Mouse (Mus musculus): ENCODE results near the gene Grap. TPM values are rescaled to one million over a fixed set of nuclear protein-coding genes. Genes with fewer than 3 reads are reported as not detected.

Grap gene
- polyA plus RNA-seq, 1 experiment from 2014 or later: 10.7 TPM

DNA sequence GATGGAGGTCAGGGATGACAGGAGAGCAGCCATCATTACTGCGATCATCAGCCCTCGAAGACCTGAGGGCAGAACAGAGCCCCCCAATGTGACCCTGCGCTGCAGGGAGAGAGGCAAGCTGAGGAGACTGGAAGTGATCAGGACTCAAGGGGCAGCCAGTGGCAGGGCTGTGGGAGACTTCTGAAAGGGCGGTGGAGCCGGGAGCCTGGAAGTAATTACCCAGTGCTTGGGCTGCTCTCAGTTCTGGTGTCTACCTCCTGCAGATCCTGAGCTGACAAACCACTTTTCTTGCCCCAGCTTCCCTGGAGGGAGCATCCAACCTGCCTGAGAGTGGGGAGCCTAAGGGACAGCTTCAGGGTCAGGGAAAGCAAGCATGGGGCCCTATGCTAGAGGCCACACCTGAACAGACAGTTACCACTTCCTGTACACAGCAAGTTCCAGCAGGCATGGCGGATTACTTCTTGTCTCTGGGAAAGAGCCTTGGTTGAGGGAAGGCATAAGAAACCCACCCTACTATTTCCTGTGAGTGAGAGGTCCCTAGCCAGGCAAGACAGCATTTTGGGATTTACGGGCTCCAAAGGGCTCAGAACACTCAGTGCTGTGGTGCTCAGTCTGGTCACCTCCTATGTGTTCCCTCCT is 23.3 kb downstream of the Grap start:
- H3K9ac ChIP-seq: no peak overlapping the region
- H3K4me3 ChIP-seq: no peak overlapping the region
- no peaks in the 10 kb centered on the region for H3K36me3 ChIP-seq
- H3K9me3 ChIP-seq: no peaks in the 10 kb centered on the region
- ATAC-seq (ENCODE audit: low FRiP score, low read depth): no peak
- 78% methylated on average over 7 of the region's 7 CpGs for WGBS
- 0 out of 2 replicates have a peak, but pooled peaks cover 2% of the 10 kb centered on the region for H3K27me3 ChIP-seq
- H3K27ac ChIP-seq (replicated peaks): no peak overlapping the region
- H3K4me1 ChIP-seq (replicated peaks): peaks cover 15% of the 10 kb centered on the region
- H3K4me2 ChIP-seq: no peak overlapping the region

DNA sequence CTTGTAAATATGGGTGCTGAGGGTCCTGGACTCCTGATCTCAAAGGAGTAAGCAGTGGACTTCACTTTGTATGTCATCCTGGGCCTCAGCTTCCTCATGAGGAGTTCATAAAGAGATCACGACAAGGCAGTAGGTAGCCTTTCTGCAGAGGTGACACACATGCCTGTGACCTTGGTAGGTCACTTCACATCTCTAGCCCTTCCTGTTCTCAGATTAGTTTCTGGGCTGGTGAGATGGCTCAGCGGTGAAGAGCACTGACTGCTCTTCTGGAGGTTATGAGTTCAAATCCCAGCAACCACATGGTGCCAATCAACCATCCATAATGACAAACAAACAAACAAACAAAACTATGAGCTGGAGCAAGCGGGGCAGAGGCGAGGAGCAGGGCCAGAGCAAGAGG is 24.6 kb downstream of the Grap start:
- Histone ChIP-seq H3K4me2 (no peak overlapping the region), H3K4me1 (replicated peaks) (peaks cover 15% of the 10 kb centered on the region), H3K9me3 (no peaks in the 10 kb centered on the region), H3K9ac (no peak overlapping the region), H3K36me3 (no peaks in the 10 kb centered on the region), H3K4me3 (no peak overlapping the region), H3K27ac (replicated peaks) (no peak overlapping the region), H3K27me3 (peaks cover 7% of the 10 kb centered on the region; the same call in 1 of the 2 replicates)
- 88% methylated on average over 4 of the region's 4 CpGs for WGBS
- ATAC-seq (ENCODE audit: low FRiP score, low read depth): no peak

- ATAC-seq (ENCODE audit: low FRiP score, low read depth): no peak
- WGBS: 80% methylated on average over 4 of the region's 4 CpGs
- Histone ChIP-seq H3K9me3 (no peaks in the 10 kb centered on the region), H3K27ac (replicated peaks) (no peak overlapping the region), H3K36me3 (no peaks in the 10 kb centered on the region), H3K27me3 (peaks cover 21% of the 10 kb centered on the region), H3K4me2 (no peak overlapping the region), H3K9ac (no peak overlapping the region), H3K4me1 (replicated peaks) (peaks cover 20% of the 10 kb centered on the region), H3K4me3 (no peak overlapping the region)
These were observed 26.2 kb downstream of the Grap start for GRCm38 (mm10) chr11:61679091-61679866.

DNA sequence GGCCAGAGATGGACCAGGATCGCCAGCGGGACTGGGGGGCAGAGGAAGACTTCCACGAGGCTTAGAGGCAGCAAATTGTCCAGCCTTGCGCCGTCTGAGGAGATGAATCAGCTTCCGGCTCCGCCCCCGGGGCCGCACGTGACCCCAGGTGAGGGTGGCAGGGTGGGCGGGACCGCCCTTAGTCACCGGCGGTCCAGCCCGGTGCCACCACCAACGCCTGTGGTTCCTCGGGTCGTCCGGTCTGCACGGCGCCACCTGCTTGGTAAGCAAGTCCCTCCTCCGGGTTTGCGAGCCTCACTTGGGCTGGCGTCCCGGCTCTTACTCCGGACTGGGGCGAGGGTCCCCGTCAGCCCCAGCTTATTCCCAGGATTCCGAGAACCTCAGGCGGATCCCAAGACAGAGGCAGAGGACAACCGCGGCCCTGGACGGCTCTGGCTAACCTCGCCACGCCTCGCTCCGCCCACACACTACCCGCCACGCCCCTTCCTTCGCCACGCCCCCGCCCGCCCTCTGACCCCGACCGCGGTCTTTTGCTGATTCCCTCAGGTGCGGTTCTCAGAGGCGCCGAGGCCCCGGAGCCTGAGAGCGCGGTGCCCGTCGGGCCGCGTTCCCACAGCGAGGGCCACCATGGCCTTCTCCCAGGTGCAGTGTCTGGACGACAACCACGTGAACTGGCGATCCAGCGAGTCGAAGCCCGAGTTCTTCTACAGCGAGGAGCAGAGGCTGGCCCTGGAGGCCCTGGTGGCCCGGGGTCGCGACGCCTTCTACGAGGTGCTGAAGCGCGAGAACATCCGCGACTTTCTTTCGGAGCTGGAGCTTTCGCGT is 31.1 kb downstream of the Grap start, which contains the start of gene Fam83g:
Gene Fam83g (plus strand): TSS at position 185 of the 825 bp plus-strand sequence.
- H3K9me3 ChIP-seq: no peaks in the 10 kb centered on the region
- peak within 1 kb of the TSS; percentile 55 for H3K4me2 ChIP-seq
- H3K27me3 ChIP-seq: peaks cover 44% of the 10 kb centered on the region
- no peak within 1 kb of the TSS for H3K27ac ChIP-seq (replicated peaks)
- WGBS: 2% methylated on average over 75 of the region's 76 CpGs
- H3K4me1 ChIP-seq (replicated peaks): peaks cover 10% of the 10 kb centered on the region
- H3K36me3 ChIP-seq: no peaks in the 10 kb centered on the region
- H3K9ac ChIP-seq: no peak within 1 kb of the TSS
- no peak for ATAC-seq (ENCODE audit: low FRiP score, low read depth)
- H3K4me3 ChIP-seq: peak within 1 kb of the TSS; percentile 30

- Histone ChIP-seq H3K27ac (replicated peaks) (no peak overlapping the region), H3K27me3 (peaks cover 44% of the 10 kb centered on the region), H3K36me3 (no peaks in the 10 kb centered on the region), H3K4me3 (no peak overlapping the region), H3K4me2 (no peak overlapping the region), H3K9ac (no peak overlapping the region), H3K4me1 (replicated peaks) (peaks cover 10% of the 10 kb centered on the region), H3K9me3 (no peaks in the 10 kb centered on the region)
- WGBS: 71% methylated on average over 8 of the region's 8 CpGs
- ATAC-seq (ENCODE audit: low FRiP score, low read depth): no peak
These were observed 32.2 kb downstream of the Grap start for GRCm38 (mm10) chr11:61685119-61685725.

DNA sequence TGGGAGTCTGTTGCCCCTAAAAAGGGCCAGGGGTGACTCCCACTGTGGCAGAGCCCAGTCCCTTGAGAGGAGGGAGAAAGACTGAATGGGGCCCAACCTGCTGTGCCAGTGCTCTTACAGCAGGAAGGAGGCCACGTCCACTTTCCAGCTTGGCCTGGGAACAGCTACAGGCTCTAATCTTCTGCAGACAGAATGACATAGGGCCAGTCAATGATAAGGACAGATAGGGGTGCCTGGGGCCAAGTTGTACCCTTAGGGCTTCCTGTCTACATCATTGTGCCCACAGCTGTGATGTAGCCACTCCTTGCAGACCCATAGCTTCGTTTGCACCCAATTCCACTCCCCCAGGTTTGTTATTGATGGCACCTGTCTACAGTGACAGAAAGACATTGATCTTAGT is 33.1 kb downstream of the Grap start:
- H3K9me3 ChIP-seq: no peaks in the 10 kb centered on the region
- H3K27ac ChIP-seq (replicated peaks): no peak overlapping the region
- no peak overlapping the region for H3K4me3 ChIP-seq
- H3K9ac ChIP-seq: no peak overlapping the region
- no peak for ATAC-seq (ENCODE audit: low FRiP score, low read depth)
- peaks cover 44% of the 10 kb centered on the region for H3K27me3 ChIP-seq
- 59% methylated on average over 2 of the region's 2 CpGs for WGBS
- H3K4me2 ChIP-seq: no peak overlapping the region
- peaks cover 10% of the 10 kb centered on the region for H3K4me1 ChIP-seq (replicated peaks)
- no peaks in the 10 kb centered on the region for H3K36me3 ChIP-seq

GRCm38 (mm10) chr11:61686906-61687453 is 33.9 kb downstream of the Grap start:
- no peak for ATAC-seq (ENCODE audit: low FRiP score, low read depth)
- H3K27me3 ChIP-seq: peaks cover 44% of the 10 kb centered on the region
- no peak overlapping the region for H3K4me3 ChIP-seq
- no peaks in the 10 kb centered on the region for H3K36me3 ChIP-seq
- H3K4me2 ChIP-seq: no peak overlapping the region
- H3K4me1 ChIP-seq (replicated peaks): peaks cover 10% of the 10 kb centered on the region
- WGBS: 44% methylated on average over 10 of the region's 10 CpGs
- H3K27ac ChIP-seq (replicated peaks): no peak overlapping the region
- no peaks in the 10 kb centered on the region for H3K9me3 ChIP-seq
- no peak overlapping the region for H3K9ac ChIP-seq

DNA sequence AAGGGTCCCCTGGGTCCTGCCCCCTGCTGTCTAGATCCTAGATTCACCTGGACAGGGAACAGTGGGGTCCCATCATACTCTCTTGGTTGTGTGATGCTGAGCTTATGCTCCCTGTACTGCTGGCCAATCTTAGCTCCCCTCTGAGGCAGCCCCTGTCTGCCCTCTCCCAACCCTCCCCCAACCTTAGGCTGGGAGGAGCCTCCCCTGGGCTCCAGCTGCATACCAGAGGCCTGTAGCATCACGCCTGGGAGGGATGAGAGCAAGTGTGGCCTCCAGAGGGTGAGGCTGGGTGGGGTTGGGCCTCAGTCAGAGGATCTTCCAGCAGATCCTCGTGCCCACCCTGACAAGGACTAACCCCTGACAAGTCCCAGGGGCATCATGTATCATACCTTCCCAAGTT is 34.5 kb downstream of the Grap start:
- Histone ChIP-seq H3K27me3 (peaks cover 39% of the 10 kb centered on the region), H3K9me3 (no peaks in the 10 kb centered on the region), H3K36me3 (no peaks in the 10 kb centered on the region), H3K9ac (no peak overlapping the region), H3K4me1 (replicated peaks) (peaks cover 10% of the 10 kb centered on the region), H3K27ac (replicated peaks) (no peak overlapping the region), H3K4me3 (no peak overlapping the region), H3K4me2 (no peak overlapping the region)
- no peak for ATAC-seq (ENCODE audit: low FRiP score, low read depth)
- 62% methylated on average over 2 of the region's 2 CpGs for WGBS

GRCm38 (mm10) chr11:61692996-61693395 is 39.9 kb downstream of the Grap start:
- no peak overlapping the region for H3K27ac ChIP-seq (replicated peaks)
- H3K27me3 ChIP-seq: no peaks in the 10 kb centered on the region
- H3K4me1 ChIP-seq (replicated peaks): no peaks in the 10 kb centered on the region
- H3K9ac ChIP-seq: no peak overlapping the region
- H3K4me2 ChIP-seq: no peak overlapping the region
- ATAC-seq (ENCODE audit: low FRiP score, low read depth): no peak
- H3K9me3 ChIP-seq: no peaks in the 10 kb centered on the region
- WGBS: 87% methylated on average over 5 of the region's 5 CpGs
- no peak overlapping the region for H3K4me3 ChIP-seq
- H3K36me3 ChIP-seq: no peaks in the 10 kb centered on the region

DNA sequence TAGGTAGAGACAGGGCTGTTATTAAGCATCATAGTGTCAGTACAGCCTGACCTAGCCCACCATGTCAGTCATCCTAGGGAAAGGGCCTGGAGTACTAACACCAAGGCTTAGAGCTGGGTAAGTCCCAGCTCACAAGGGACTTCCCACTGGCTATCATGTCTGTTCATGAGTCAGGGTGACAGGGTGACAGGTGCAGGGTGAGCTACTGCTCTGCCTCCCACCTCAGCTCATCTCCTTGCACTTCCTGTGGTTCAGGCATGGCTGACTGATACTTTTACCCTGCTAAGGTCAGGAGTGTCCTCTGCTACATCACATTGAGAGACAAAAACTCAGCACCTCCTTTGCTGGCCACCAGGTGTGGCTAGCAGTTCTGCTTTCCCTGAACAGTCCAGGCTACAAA is 45.8 kb downstream of the Grap start:
- no peak for ATAC-seq (ENCODE audit: low FRiP score, low read depth)
- Histone ChIP-seq H3K27me3 (no peaks in the 10 kb centered on the region), H3K4me3 (no peak overlapping the region), H3K36me3 (no peaks in the 10 kb centered on the region), H3K4me2 (no peak overlapping the region), H3K4me1 (replicated peaks) (peaks cover 5% of the 10 kb centered on the region; the same call in 1 of the 2 replicates), H3K27ac (replicated peaks) (no peak overlapping the region), H3K9me3 (no peaks in the 10 kb centered on the region), H3K9ac (no peak overlapping the region)

DNA sequence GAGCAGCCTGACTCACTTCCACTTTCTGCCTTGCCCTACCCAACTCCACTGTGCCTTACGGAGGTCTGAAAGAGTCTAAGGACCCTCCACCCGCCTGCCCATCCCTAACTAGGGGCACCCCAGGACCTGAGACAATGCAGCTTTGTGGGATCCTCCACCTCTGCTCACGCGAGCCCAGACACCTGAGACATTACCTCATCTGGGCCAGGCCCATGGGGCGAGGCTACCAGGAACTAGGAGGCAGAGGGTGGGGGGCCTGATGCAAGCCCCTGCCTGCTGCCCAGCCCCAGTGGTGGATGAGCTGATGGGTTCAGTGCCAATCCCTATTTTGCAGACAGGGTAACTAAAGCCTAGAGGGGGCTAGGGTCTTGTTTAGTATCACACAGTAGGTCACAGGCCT is 46.4 kb downstream of the Grap start:
- H3K27me3 ChIP-seq: no peaks in the 10 kb centered on the region
- H3K27ac ChIP-seq (replicated peaks): no peak overlapping the region
- no peaks in the 10 kb centered on the region for H3K9me3 ChIP-seq
- H3K36me3 ChIP-seq: no peaks in the 10 kb centered on the region
- ATAC-seq (ENCODE audit: low FRiP score, low read depth): no peak
- no peak overlapping the region for H3K4me3 ChIP-seq
- peaks cover 5% of the 10 kb centered on the region; the same call in 1 of the 2 replicates for H3K4me1 ChIP-seq (replicated peaks)
- 90% methylated on average over 5 of the region's 5 CpGs for WGBS
- no peak overlapping the region for H3K4me2 ChIP-seq
- H3K9ac ChIP-seq: no peak overlapping the region

Measured in hindbrain, embryonic 15.5 days (tissue).